ENCODE assay signal across 15 mouse cellular contexts in the genomic region with DNA sequence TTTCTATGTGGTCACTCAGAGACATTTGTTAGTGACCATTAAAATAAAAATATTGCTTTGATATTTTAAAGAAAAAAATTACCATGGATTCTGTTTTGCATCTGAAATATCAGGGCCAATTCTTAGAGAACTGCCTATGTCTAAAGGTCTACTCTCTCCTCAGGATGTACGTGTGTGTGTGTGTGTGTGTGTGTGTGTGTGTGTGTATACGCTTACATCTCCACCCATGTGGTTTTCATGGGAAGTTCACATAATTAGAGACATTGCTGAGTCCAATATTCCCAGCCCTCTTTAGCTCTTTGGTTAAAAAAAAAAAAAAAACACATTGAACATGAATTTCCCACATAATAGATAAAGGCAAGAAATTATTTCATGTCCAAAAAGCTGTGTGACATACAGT.
DNase-seq lines count a peak whose midpoint lies in the region; ATAC-seq lines count a peak whose summit lies in the region.
"Had no signal": no experiment of that assay in that cellular context is flagged by ENCODE, and none has a peak within 500 bp of the region (broad histone marks: within the 10 kb centered on the region; RNA-seq: fewer than 3 reads in every experiment).

No protein-coding gene starts in this region.

- H3K9me3 ChIP-seq in limb, embryonic 12.5 days, result no peaks in the 10 kb centered on the region
- H3K9me3 ChIP-seq in limb, embryonic 10.5 days (replicated peaks), result no peaks in the 10 kb centered on the region
- no peaks in the 10 kb centered on the region for H3K9me3 ChIP-seq in hindbrain, embryonic 12.5 days (replicated peaks)
- 0 out of 2 replicates have a peak, but pooled peaks cover 5% of the 10 kb centered on the region for H3K9me3 ChIP-seq in midbrain, embryonic 13.5 days
- H3K9me3 ChIP-seq: embryonic facial prominence, embryonic 13.5 days; liver, embryonic 12.5 days; lung, embryonic 15.5 days; megakaryocyte, embryonic 14.5 days had no signal

- peak; percentile 41; the same call in 1 of the 2 replicates for ATAC-seq in limb, embryonic 12.5 days (ENCODE audit: insufficient number of reproducible peaks, insufficient read depth, low FRiP score, low TSS enrichment, low read depth)
- peak; percentile 62 for ATAC-seq in hindbrain, embryonic 12.5 days (ENCODE audit: low FRiP score)
- ATAC-seq in midbrain, embryonic 13.5 days, result peak; percentile 80
- no peak for ATAC-seq in megakaryocyte, adult 5-6 weeks (ENCODE audit: poor library complexity, severe bottlenecking)
- ATAC-seq: liver, embryonic 12.5 days had no signal

- no peak overlapping the region for H3K27ac ChIP-seq in limb, embryonic 12.5 days
- no peak overlapping the region for H3K27ac ChIP-seq in limb, embryonic 10.5 days
- H3K27ac ChIP-seq in hindbrain, embryonic 12.5 days, result peak overlapping the region; percentile 71
- H3K27ac ChIP-seq in midbrain, embryonic 13.5 days, result peak overlapping the region; percentile 85
- H3K27ac ChIP-seq: embryonic facial prominence, embryonic 13.5 days; liver, embryonic 12.5 days; lung, embryonic 15.5 days had no signal

- DNase-seq in limb, embryonic 10.5 days (ENCODE audit: low spot score), result no peak
- no peak for DNase-seq in gastrocnemius, adult 18-20 months (ENCODE audit: low spot score)
- no peak for DNase-seq in layer of hippocampus, adult 11-12 months (ENCODE audit: low spot score)
- DNase-seq in adrenal gland, postnatal 14 days, result no peak
- DNase-seq: B cell, adult 2 months; gastrocnemius, postnatal 10 days; thymus, postnatal 4 days had no signal

- no peak overlapping the region for H3K4me2 ChIP-seq in limb, embryonic 12.5 days
- H3K4me2 ChIP-seq in hindbrain, embryonic 12.5 days (replicated peaks), result no peak overlapping the region
- H3K4me2 ChIP-seq in midbrain, embryonic 13.5 days (replicated peaks), result no peak overlapping the region
- H3K4me2 ChIP-seq: embryonic facial prominence, embryonic 13.5 days; liver, embryonic 12.5 days; lung, embryonic 15.5 days had no signal

- H3K27me3 ChIP-seq in limb, embryonic 12.5 days, result no peaks in the 10 kb centered on the region
- no peaks in the 10 kb centered on the region for H3K27me3 ChIP-seq in limb, embryonic 10.5 days (ENCODE audit: low read depth, poor library complexity, severe bottlenecking)
- no peaks in the 10 kb centered on the region for H3K27me3 ChIP-seq in hindbrain, embryonic 12.5 days
- H3K27me3 ChIP-seq in midbrain, embryonic 13.5 days, result no peaks in the 10 kb centered on the region
- H3K27me3 ChIP-seq: embryonic facial prominence, embryonic 13.5 days; liver, embryonic 12.5 days; lung, embryonic 15.5 days; megakaryocyte, embryonic 14.5 days had no signal

- no peaks in the 10 kb centered on the region for H3K36me3 ChIP-seq in limb, embryonic 12.5 days
- H3K36me3 ChIP-seq in limb, embryonic 10.5 days, result no peaks in the 10 kb centered on the region
- H3K36me3 ChIP-seq in hindbrain, embryonic 12.5 days, result no peaks in the 10 kb centered on the region
- peaks cover 5% of the 10 kb centered on the region; the same call in 1 of the 2 replicates for H3K36me3 ChIP-seq in midbrain, embryonic 13.5 days
- H3K36me3 ChIP-seq: embryonic facial prominence, embryonic 13.5 days; liver, embryonic 12.5 days; lung, embryonic 15.5 days had no signal

- H3K4me3 ChIP-seq in limb, embryonic 12.5 days (replicated peaks), result no peak overlapping the region
- H3K4me3 ChIP-seq in limb, embryonic 10.5 days, result no peak overlapping the region
- no peak overlapping the region for H3K4me3 ChIP-seq in hindbrain, embryonic 12.5 days
- no peak overlapping the region for H3K4me3 ChIP-seq in midbrain, embryonic 13.5 days (replicated peaks)
- H3K4me3 ChIP-seq: embryonic facial prominence, embryonic 13.5 days; liver, embryonic 12.5 days; lung, embryonic 15.5 days; megakaryocyte, embryonic 14.5 days had no signal

- WGBS in limb, embryonic 12.5 days, result 78% methylated on average over 2 of the region's 2 CpGs
- WGBS in limb, embryonic 10.5 days, result 79% methylated on average over 2 of the region's 2 CpGs
- 47% methylated on average over 2 of the region's 2 CpGs for WGBS in hindbrain, embryonic 12.5 days
- WGBS in midbrain, embryonic 13.5 days, result 28% methylated on average over 2 of the region's 2 CpGs

- no peaks in the 10 kb centered on the region for H3K4me1 ChIP-seq in limb, embryonic 12.5 days (replicated peaks)
- peaks cover 9% of the 10 kb centered on the region for H3K4me1 ChIP-seq in limb, embryonic 10.5 days
- peaks cover 9% of the 10 kb centered on the region; the same call in 1 of the 2 replicates for H3K4me1 ChIP-seq in hindbrain, embryonic 12.5 days
- H3K4me1 ChIP-seq in midbrain, embryonic 13.5 days (replicated peaks), result peaks cover 19% of the 10 kb centered on the region
- H3K4me1 ChIP-seq: liver, embryonic 12.5 days; lung, embryonic 15.5 days; megakaryocyte, embryonic 14.5 days had no signal

- no peak overlapping the region for H3K9ac ChIP-seq in limb, embryonic 12.5 days (replicated peaks)
- no peak overlapping the region for H3K9ac ChIP-seq in hindbrain, embryonic 12.5 days
- H3K9ac ChIP-seq in midbrain, embryonic 13.5 days (replicated peaks), result no peak overlapping the region
- H3K9ac ChIP-seq: embryonic facial prominence, embryonic 13.5 days; liver, embryonic 12.5 days; lung, embryonic 15.5 days had no signal

Comparison
In these comparisons a context has a peak if more than half of its experiments do, and no peak if none do; other contexts are left out.
1. H3K27ac ChIP-seq: peak in hindbrain, embryonic 12.5 days (single experiment) and midbrain, embryonic 13.5 days (single experiment); none in limb, embryonic 12.5 days (single experiment) and limb, embryonic 10.5 days (single experiment).